Mouse (Mus musculus) midbrain, embryonic 12.5 days (tissue): ENCODE data around the gene Serinc1. TPM values are rescaled to one million over a fixed set of nuclear protein-coding genes. Genes with fewer than 3 reads are reported as not detected.

Experiments used
- ATAC-seq: fragments of 200-750 bp; cut with Nextera tagmentation; 2 replicates; pipeline ENCODE4 v1.8.0; 2017; ENCODE audit warnings: low read depth, moderate TSS enrichment, moderate library complexity; ENCODE audit not compliant: low FRiP score
- H3K27ac ChIP-seq: fragments of 300-500 bp; sonication (generic); replicated peaks from 2 replicates; pipeline ENCODE4 v1.5.1; 2016; ENCODE audit warnings: mild to moderate bottlenecking
- H3K27me3 ChIP-seq: fragments of 300-500 bp; sonication (generic); 2 replicates; pipeline ENCODE4 v1.6.1; 2016; ENCODE audit warnings: mild to moderate bottlenecking
- H3K36me3 ChIP-seq: fragments of 300-500 bp; sonication (generic); 2 replicates; pipeline ENCODE4 v1.6.1; 2016
- H3K4me1 ChIP-seq: fragments of 300-500 bp; sonication (generic); 2 replicates; pipeline ENCODE4 v1.6.1; 2016
- H3K4me2 ChIP-seq: fragments of 300-500 bp; sonication (generic); replicated peaks from 2 replicates; pipeline ENCODE4 v1.6.1; 2016; ENCODE audit warnings: mild to moderate bottlenecking, moderate library complexity
- H3K4me3 ChIP-seq: fragments of 300-500 bp; sonication (generic); 2 replicates; pipeline ENCODE4 v1.5.1; 2016; ENCODE audit warnings: mild to moderate bottlenecking
- H3K9ac ChIP-seq: fragments of 300-500 bp; sonication (generic); replicated peaks from 2 replicates; pipeline ENCODE4 v1.6.1; 2016; ENCODE audit warnings: mild to moderate bottlenecking, moderate library complexity
- H3K9me3 ChIP-seq: fragments of 300-500 bp; sonication (generic); 2 replicates; pipeline ENCODE4 v1.6.1; 2016; ENCODE audit warnings: mild to moderate bottlenecking
- WGBS: fragments of 180-500 bp; shearing (Covaris S2); methylation state at CpG from one replicate; pipeline ENCODE4 v1.1.7; 2016; 5-methylcytosine and 5-hydroxymethylcytosine counted together
- polyA plus RNA-seq: library from polyadenylated mRNA; unstranded; fragments of >200 nt; fragmentation: Nextera tagmentation; extraction: Ambion mirVana; gene quantifications from 2 replicates; pipeline ENCODE4 v1.2.1, GENCODE M21; 2016

Gene Serinc1
- polyA plus RNA-seq, 1 experiment from 2014 or later, result 252 TPM

- H3K4me2 ChIP-seq, result no peak overlapping the region
- H3K27me3 ChIP-seq, result no peaks in the 10 kb centered on the region
- H3K4me1 ChIP-seq, result no peaks in the 10 kb centered on the region
- no peak overlapping the region for H3K27ac ChIP-seq
- ATAC-seq, result no peak
- no peak overlapping the region for H3K4me3 ChIP-seq
- no peaks in the 10 kb centered on the region for H3K36me3 ChIP-seq
- no peak overlapping the region for H3K9ac ChIP-seq
- H3K9me3 ChIP-seq, result no peaks in the 10 kb centered on the region
- WGBS, result 75% methylated on average over 9 of the region's 9 CpGs
Measured at GRCm38 (mm10) chr10:57477121-57477843, 55.0 kb downstream of the Serinc1 start.

Other genes starting within 250 kb of the Serinc1 start
- 94.3 and 101 TPM in 2 replicates for gene Hsf2, start 46.1 kb downstream of the Serinc1 start, polyA plus RNA-seq
- 9.8 and 10.2 TPM in 2 replicates for gene Pkib, start 99.5 kb upstream of the Serinc1 start, polyA plus RNA-seq